Mouse (Mus musculus) limb, embryonic 13.5 days (tissue): ENCODE data around the gene Ece1. TPM values are rescaled to one million over a fixed set of nuclear protein-coding genes. Genes with fewer than 3 reads are reported as not detected.
"Not testable (repeated sequence)": the region's sequence is repeated elsewhere in the genome, so short reads cannot be mapped to it uniquely, and the experiment has no call there.

Source experiments
- ATAC-seq: fragments of 200-750 bp; cut with Nextera tagmentation; 2 replicates; pipeline ENCODE4 v1.8.0; 2017; ENCODE audit warnings: low read depth, moderate number of reproducible peaks, moderate TSS enrichment; ENCODE audit not compliant: low FRiP score
- H3K27ac ChIP-seq: fragments of 300-500 bp; sonication (generic); 2 replicates; pipeline ENCODE4 v1.5.1; 2015; ENCODE audit warnings: inconsistent platforms, mild to moderate bottlenecking, moderate library complexity
- H3K27me3 ChIP-seq: fragments of 300-500 bp; sonication (generic); 2 replicates; pipeline ENCODE4 v1.6.1; 2015; ENCODE audit warnings: mild to moderate bottlenecking, inconsistent platforms
- H3K36me3 ChIP-seq: fragments of 300-500 bp; sonication (generic); 2 replicates; pipeline ENCODE4 v1.6.1; 2015; ENCODE audit warnings: inconsistent platforms, mild to moderate bottlenecking, moderate library complexity
- H3K4me1 ChIP-seq: fragments of 300-500 bp; sonication (generic); 2 replicates; pipeline ENCODE4 v1.6.1; 2015; ENCODE audit warnings: inconsistent platforms
- H3K4me2 ChIP-seq: fragments of 300-500 bp; sonication (generic); replicated peaks from 2 replicates; pipeline ENCODE4 v1.6.1; 2015; ENCODE audit warnings: inconsistent platforms, mild to moderate bottlenecking, moderate library complexity
- H3K4me3 ChIP-seq: fragments of 300-500 bp; sonication (generic); 2 replicates; pipeline ENCODE4 v1.5.1; 2015; ENCODE audit warnings: moderate library complexity, mild to moderate bottlenecking, inconsistent platforms
- H3K9ac ChIP-seq: fragments of 300-500 bp; sonication (generic); 2 replicates; pipeline ENCODE4 v1.6.1; 2015; ENCODE audit warnings: mild to moderate bottlenecking, inconsistent platforms
- H3K9me3 ChIP-seq: fragments of 300-500 bp; sonication (generic); 2 replicates; pipeline ENCODE4 v1.6.1; 2016; ENCODE audit warnings: inconsistent platforms
- WGBS: fragments of 180-500 bp; shearing (Covaris S2); methylation state at CpG from one replicate; pipeline ENCODE4 v1.1.7; 2015; 5-methylcytosine and 5-hydroxymethylcytosine counted together
- polyA plus RNA-seq: library from polyadenylated mRNA; unstranded; fragments of >200 nt; fragmentation: Nextera tagmentation; extraction: Ambion mirVana; gene quantifications from 2 replicates; pipeline ENCODE4 v1.2.1, GENCODE M21; 2015

The Ece1 gene
- polyA plus RNA-seq, 1 experiment from 2014 or later: 29.2 TPM

GRCm38 (mm10) chr4:137979066-137979644 lies 117.1 kb downstream of the Ece1 start:
- H3K4me1 ChIP-seq, H3K27ac ChIP-seq, H3K9me3 ChIP-seq, H3K9ac ChIP-seq, H3K4me3 ChIP-seq, H3K36me3 ChIP-seq, H3K27me3 ChIP-seq, H3K4me2 ChIP-seq, ATAC-seq: not testable (repeated sequence)
- no CpG with 5 or more reads among the region's 11 CpGs for WGBS

- WGBS: 91% methylated on average over 1 of the region's 1 CpGs
- Histone ChIP-seq H3K36me3 (no peaks in the 10 kb centered on the region), H3K27ac (no peak overlapping the region), H3K4me1 (peaks cover 4% of the 10 kb centered on the region), H3K4me2 (no peak overlapping the region), H3K4me3 (no peak overlapping the region), H3K27me3 (no peaks in the 10 kb centered on the region), H3K9ac (no peak overlapping the region), H3K9me3 (no peaks in the 10 kb centered on the region)
- ATAC-seq: no peak
These were observed 120.8 kb downstream of the Ece1 start for GRCm38 (mm10) chr4:137982869-137983268.

- Histone ChIP-seq H3K36me3 (no peaks in the 10 kb centered on the region), H3K9ac (no peak overlapping the region), H3K9me3 (no peaks in the 10 kb centered on the region), H3K4me3 (no peak overlapping the region), H3K27ac (no peak overlapping the region), H3K4me1 (peaks cover 4% of the 10 kb centered on the region), H3K27me3 (no peaks in the 10 kb centered on the region), H3K4me2 (no peak overlapping the region)
- WGBS: 40% methylated on average over 10 of the region's 10 CpGs
- ATAC-seq: 0 out of 2 replicates have a peak, but pooled peaks have one; percentile 44
These were observed 122.2 kb downstream of the Ece1 start for GRCm38 (mm10) chr4:137984212-137984611.

- Histone ChIP-seq H3K4me1 (peaks cover 9% of the 10 kb centered on the region), H3K27ac (no peak overlapping the region), H3K36me3 (no peaks in the 10 kb centered on the region), H3K9me3 (no peaks in the 10 kb centered on the region), H3K4me3 (no peak overlapping the region), H3K9ac (no peak overlapping the region), H3K27me3 (no peaks in the 10 kb centered on the region), H3K4me2 (no peak overlapping the region)
- no peak for ATAC-seq
- WGBS: 69% methylated on average over 5 of the region's 5 CpGs
These were observed 122.7 kb downstream of the Ece1 start for GRCm38 (mm10) chr4:137984746-137985145.

- ATAC-seq: no peak
- no peak overlapping the region for H3K27ac ChIP-seq
- H3K36me3 ChIP-seq: no peaks in the 10 kb centered on the region
- H3K4me1 ChIP-seq: peaks cover 16% of the 10 kb centered on the region; the same call in 1 of the 2 replicates
- H3K4me2 ChIP-seq: no peak overlapping the region
- no peak overlapping the region for H3K9ac ChIP-seq
- WGBS: 65% methylated on average over 5 of the region's 5 CpGs
- H3K9me3 ChIP-seq: no peaks in the 10 kb centered on the region
- H3K4me3 ChIP-seq: no peak overlapping the region
- peaks cover 10% of the 10 kb centered on the region for H3K27me3 ChIP-seq
These were observed 127.4 kb downstream of the Ece1 start for GRCm38 (mm10) chr4:137989426-137989825.

- no peak for ATAC-seq
- peaks cover 10% of the 10 kb centered on the region for H3K27me3 ChIP-seq
- H3K4me3 ChIP-seq: no peak overlapping the region
- no peak overlapping the region for H3K27ac ChIP-seq
- WGBS: 75% methylated on average over 4 of the region's 4 CpGs
- H3K9me3 ChIP-seq: no peaks in the 10 kb centered on the region
- no peak overlapping the region for H3K4me2 ChIP-seq
- no peak overlapping the region for H3K9ac ChIP-seq
- H3K36me3 ChIP-seq: peaks cover under 1% of the 10 kb centered on the region; the same call in 1 of the 2 replicates
- H3K4me1 ChIP-seq: peaks cover 25% of the 10 kb centered on the region
These were observed 128.4 kb downstream of the Ece1 start for GRCm38 (mm10) chr4:137990433-137990832.

GRCm38 (mm10) chr4:137991240-137991639 lies 129.2 kb downstream of the Ece1 start:
- no peak overlapping the region for H3K27ac ChIP-seq
- 87% methylated on average over 7 of the region's 7 CpGs for WGBS
- peaks cover 10% of the 10 kb centered on the region for H3K27me3 ChIP-seq
- H3K4me2 ChIP-seq: no peak overlapping the region
- H3K9me3 ChIP-seq: no peaks in the 10 kb centered on the region
- peaks cover 9% of the 10 kb centered on the region for H3K36me3 ChIP-seq
- no peak for ATAC-seq
- H3K4me3 ChIP-seq: no peak overlapping the region
- H3K9ac ChIP-seq: no peak overlapping the region
- peaks cover 33% of the 10 kb centered on the region for H3K4me1 ChIP-seq

- peak within 1 kb of the TSS; percentile 95 for H3K4me3 ChIP-seq
- peak within 1 kb of the TSS; percentile 96 for H3K9ac ChIP-seq
- no peaks in the 10 kb centered on the region for H3K9me3 ChIP-seq
- H3K4me1 ChIP-seq: peaks cover 38% of the 10 kb centered on the region
- WGBS: 1% methylated on average over 39 of the region's 39 CpGs
- H3K27ac ChIP-seq: peak within 1 kb of the TSS; percentile 95
- peaks cover 10% of the 10 kb centered on the region for H3K27me3 ChIP-seq
- H3K36me3 ChIP-seq: peaks cover 21% of the 10 kb centered on the region
- H3K4me2 ChIP-seq: peak within 1 kb of the TSS; percentile 83
- ATAC-seq: no peak
These were observed 130.9 kb downstream of the Ece1 start, which contains the start of gene Eif4g3 for GRCm38 (mm10) chr4:137992890-137993289. TSS of gene Eif4g3 (plus strand) at chr4:137993022.

- H3K27me3 ChIP-seq: peaks cover 10% of the 10 kb centered on the region
- peaks cover 25% of the 10 kb centered on the region for H3K36me3 ChIP-seq
- peak overlapping the region; percentile 83 for H3K4me2 ChIP-seq
- under 1% methylated on average over 45 of the region's 59 CpGs for WGBS
- H3K9me3 ChIP-seq: no peaks in the 10 kb centered on the region
- H3K27ac ChIP-seq: peak overlapping the region; percentile 95
- peaks cover 38% of the 10 kb centered on the region for H3K4me1 ChIP-seq
- peak overlapping the region; percentile 95 for H3K4me3 ChIP-seq
- peak; percentile 96 for ATAC-seq
- H3K9ac ChIP-seq: peak overlapping the region; percentile 96
These were observed 131.3 kb downstream of the Ece1 start for GRCm38 (mm10) chr4:137993291-137993758.

GRCm38 (mm10) chr4:137993821-137994561 lies 132.0 kb downstream of the Ece1 start:
- under 1% methylated on average over 46 of the region's 60 CpGs for WGBS
- H3K27me3 ChIP-seq: peaks cover 10% of the 10 kb centered on the region
- H3K36me3 ChIP-seq: peaks cover 32% of the 10 kb centered on the region
- H3K9ac ChIP-seq: peak overlapping the region; percentile 96
- H3K27ac ChIP-seq: peak overlapping the region; percentile 95
- peak overlapping the region; percentile 95 for H3K4me3 ChIP-seq
- ATAC-seq: 0 out of 2 replicates have a peak, but pooled peaks have one; percentile 17
- peaks cover 38% of the 10 kb centered on the region for H3K4me1 ChIP-seq
- no peaks in the 10 kb centered on the region for H3K9me3 ChIP-seq
- H3K4me2 ChIP-seq: peak overlapping the region; percentile 83

- H3K27ac ChIP-seq: 0 out of 2 replicates have a peak overlapping the region, but pooled peaks have one; percentile 95
- H3K36me3 ChIP-seq: peaks cover 39% of the 10 kb centered on the region
- H3K4me1 ChIP-seq: peaks cover 33% of the 10 kb centered on the region
- no peak for ATAC-seq
- peak overlapping the region; percentile 96 for H3K9ac ChIP-seq
- H3K4me3 ChIP-seq: peak overlapping the region; percentile 95
- H3K9me3 ChIP-seq: no peaks in the 10 kb centered on the region
- 40% methylated on average over 12 of the region's 12 CpGs for WGBS
- H3K4me2 ChIP-seq: peak overlapping the region; percentile 83
- peaks cover 10% of the 10 kb centered on the region for H3K27me3 ChIP-seq
These were observed 132.7 kb downstream of the Ece1 start for GRCm38 (mm10) chr4:137994562-137995336.

GRCm38 (mm10) chr4:137995399-137995798 lies 133.4 kb downstream of the Ece1 start:
- Histone ChIP-seq H3K36me3 (peaks cover 42% of the 10 kb centered on the region), H3K4me3 (peak overlapping the region; percentile 95), H3K27ac (no peak overlapping the region), H3K4me1 (peaks cover 32% of the 10 kb centered on the region), H3K27me3 (peaks cover 10% of the 10 kb centered on the region), H3K4me2 (peak overlapping the region; percentile 83), H3K9ac (peak overlapping the region; percentile 96), H3K9me3 (no peaks in the 10 kb centered on the region)
- no peak for ATAC-seq
- 85% methylated on average over 12 of the region's 12 CpGs for WGBS
